In genomic region chr16:38372876-38373275, GRCm38 (mm10) we compare ENCODE assay signal across 30 mouse cellular contexts. TPM values are rescaled to one million over a fixed set of nuclear protein-coding genes. Genes with fewer than 3 reads are reported as not detected.
DNase-seq lines count a peak whose midpoint lies in the region; ATAC-seq and TF ChIP-seq lines count a peak whose summit lies in the region.
"Had no signal": no experiment of that assay in that cellular context is flagged by ENCODE, and none has a peak within 500 bp of the region (broad histone marks: within the 10 kb centered on the region; RNA-seq: fewer than 3 reads in every experiment).

No protein-coding gene starts in this region.

- H3K4me3 ChIP-seq in erythroblast, embryonic 14.5 days (replicated peaks) = peak overlapping the region; percentile 81
- peak overlapping the region; percentile 23; the same call in 1 of the 2 replicates for H3K4me3 ChIP-seq in heart, embryonic 13.5 days
- no peak overlapping the region for H3K4me3 ChIP-seq in CH12.LX (replicated peaks in 1 of 3; ENCODE audit: low read depth in 2 of 3, low read length in 2 of 3, poor library complexity in 1 of 3)
- peak overlapping the region; percentile 78 to 85 for H3K4me3 ChIP-seq in liver, embryonic 14.5 days (ENCODE audit: insufficient read depth in 1 of 2, low read depth in 2 of 2, low read length in 2 of 2)
- H3K4me3 ChIP-seq in hindbrain, postnatal 0 days (ENCODE audit: low read length) = no peak overlapping the region
- H3K4me3 ChIP-seq: hindbrain, embryonic 15.5 days; layer of hippocampus, adult 2 months; midbrain, embryonic 12.5 days; neural tube, embryonic 15.5 days had no signal

- peaks cover 63% of the 10 kb centered on the region for H3K36me3 ChIP-seq in erythroblast, embryonic 14.5 days (ENCODE audit: control insufficient read depth)
- peaks cover 93% of the 10 kb centered on the region for H3K36me3 ChIP-seq in heart, embryonic 13.5 days
- H3K36me3 ChIP-seq in CH12.LX (replicated peaks in 1 of 2; ENCODE audit: control insufficient read depth in 1 of 2, insufficient read depth in 1 of 2, low read length in 1 of 2) = peaks cover 0 to 2% of the 10 kb centered on the region in 2 experiments
- peaks cover 12% of the 10 kb centered on the region for H3K36me3 ChIP-seq in liver, embryonic 14.5 days (replicated peaks; ENCODE audit: control insufficient read depth, insufficient read depth, low read depth)
- H3K36me3 ChIP-seq in hindbrain, postnatal 0 days (ENCODE audit: insufficient read depth, low read length) = no peaks in the 10 kb centered on the region
- H3K36me3 ChIP-seq: hindbrain, embryonic 15.5 days; midbrain, embryonic 12.5 days; neural tube, embryonic 15.5 days had no signal

- no peak overlapping the region for H3K27ac ChIP-seq in heart, embryonic 13.5 days (replicated peaks)
- peak overlapping the region; percentile 31 for H3K27ac ChIP-seq in CH12.LX (ENCODE audit: insufficient read depth, low read depth)
- H3K27ac ChIP-seq in liver, embryonic 14.5 days = peak overlapping the region; percentile 98
- no peak overlapping the region for H3K27ac ChIP-seq in hindbrain, postnatal 0 days
- H3K27ac ChIP-seq: hindbrain, embryonic 15.5 days; layer of hippocampus, adult 2 months; midbrain, embryonic 12.5 days; neural tube, embryonic 15.5 days had no signal

- H3K9me3 ChIP-seq in erythroblast, embryonic 14.5 days (ENCODE audit: control insufficient read depth, low read length) = no peaks in the 10 kb centered on the region
- no peaks in the 10 kb centered on the region for H3K9me3 ChIP-seq in heart, embryonic 13.5 days
- no peaks in the 10 kb centered on the region for H3K9me3 ChIP-seq in CH12.LX (replicated peaks; ENCODE audit: low read length)
- no peaks in the 10 kb centered on the region for H3K9me3 ChIP-seq in liver, embryonic 14.5 days (ENCODE audit: control insufficient read depth, low read length)
- H3K9me3 ChIP-seq in hindbrain, postnatal 0 days (ENCODE audit: low read length) = no peaks in the 10 kb centered on the region
- H3K9me3 ChIP-seq: hindbrain, embryonic 15.5 days; midbrain, embryonic 12.5 days; neural tube, embryonic 15.5 days had no signal

- no peak for TF ChIP-seq RAD21 in CH12.LX (IDR thresholded peaks at IDR 0.05; ENCODE audit: low read depth, low read length)

- no peak for TF ChIP-seq EP300 in CH12.LX (IDR thresholded peaks at IDR 0.05; ENCODE audit: low read length)
- TF ChIP-seq EP300 in liver, embryonic 14.5 days (IDR thresholded peaks at IDR 0.05; ENCODE audit: low read depth) = no peak

- in situ Hi-C loops in CH12.LX (cut with MboI; ENCODE audit: low pct_ligation_motif_present, low pct_unique_long_range_greater_than_20kb, low sequenced_read_pairs) = no loop called here

- no peaks in the 10 kb centered on the region for H3K79me2 ChIP-seq in CH12.LX (replicated peaks; ENCODE audit: control insufficient read depth, extremely low read depth, insufficient read depth, poor library complexity, severe bottlenecking)

- TF ChIP-seq POLR2A in CH12.LX (IDR thresholded peaks at IDR 0.05; ENCODE audit: low read depth, low read length) = no peak

- 63% methylated on average over 4 of the region's 4 CpGs for WGBS in heart, embryonic 13.5 days
- 53% methylated on average over 4 of the region's 4 CpGs for WGBS in liver, embryonic 14.5 days (ENCODE audit: insufficient replicate concordance)
- 78% methylated on average over 4 of the region's 4 CpGs for WGBS in hindbrain, postnatal 0 days

- dilution Hi-C loops in CH12.LX (cut with MboI; ENCODE audit: extremely low pct_ligation_motif_present, extremely low pct_unique_long_range_greater_than_20kb, low sequenced_read_pairs) = no loop called here

- no peak for TF ChIP-seq CTCF in CH12.LX (conservative IDR thresholded peaks at IDR 0.05 in 1 of 2, IDR thresholded peaks at IDR 0.05 in 1 of 2; ENCODE audit: low read depth in 2 of 2, low read length in 2 of 2)
- TF ChIP-seq CTCF in liver, embryonic 14.5 days (IDR thresholded peaks at IDR 0.05; ENCODE audit: low read depth) = 0 out of 2 replicates have a peak, but pooled peaks have one; percentile 7
- no peak for TF ChIP-seq CTCF in hindbrain, postnatal 0 days (IDR thresholded peaks at IDR 0.05; ENCODE audit: low read depth)

- no peak for ATAC-seq in erythroblast, adult 5-6 weeks (replicated peaks; ENCODE audit: low FRiP score, poor library complexity, severe bottlenecking)
- no peak for ATAC-seq in heart, embryonic 13.5 days (ENCODE audit: extremely low read depth, insufficient number of reproducible peaks, low FRiP score, low TSS enrichment)
- ATAC-seq in liver, embryonic 14.5 days (ENCODE audit: insufficient read depth) = no peak
- no peak for ATAC-seq in hindbrain, postnatal 0 days
- ATAC-seq: forebrain, embryonic 16.5 days; intestine, postnatal 0 days had no signal

- no peaks in the 10 kb centered on the region for H3K27me3 ChIP-seq in erythroblast, embryonic 14.5 days (ENCODE audit: control insufficient read depth)
- no peaks in the 10 kb centered on the region for H3K27me3 ChIP-seq in heart, embryonic 13.5 days (replicated peaks)
- H3K27me3 ChIP-seq in CH12.LX (replicated peaks) = peaks cover 2% of the 10 kb centered on the region
- H3K27me3 ChIP-seq in liver, embryonic 14.5 days (ENCODE audit: control insufficient read depth, insufficient read depth, low read length) = no peaks in the 10 kb centered on the region
- H3K27me3 ChIP-seq in hindbrain, postnatal 0 days (ENCODE audit: insufficient read depth, low read length) = no peaks in the 10 kb centered on the region
- H3K27me3 ChIP-seq: hindbrain, embryonic 15.5 days; midbrain, embryonic 12.5 days; neural tube, embryonic 15.5 days had no signal

- no peak for DNase-seq in heart, adult 8-10 months (ENCODE audit: low spot score)
- no peak for DNase-seq in CH12.LX (ENCODE audit: extremely low read depth)
- DNase-seq in liver, embryonic 14.5 days (ENCODE audit: low read depth in 3 of 3, low spot score in 3 of 3) = no peak
- DNase-seq in right cerebral cortex, postnatal 10 days (ENCODE audit: low spot score in 2 of 2) = no peak
- DNase-seq in hindbrain, postnatal 0 days (ENCODE audit: low spot score) = no peak
- DNase-seq: adrenal gland, postnatal 25 days; cerebellum, adult 9-10 months; gastrocnemius, postnatal 36 days; kidney, postnatal 25 days; layer of hippocampus, postnatal 36 days; lung, adult 18-20 months; lung, postnatal 10 days; right cerebral cortex, adult 18-20 months; thymus, adult 2 months; thymus, postnatal 4 days had no signal

- peaks cover 94% of the 10 kb centered on the region for H3K4me1 ChIP-seq in erythroblast, embryonic 14.5 days (ENCODE audit: control insufficient read depth)
- H3K4me1 ChIP-seq in heart, embryonic 13.5 days = peaks cover 91% of the 10 kb centered on the region
- peaks cover 70 to 77% of the 10 kb centered on the region in 2 experiments for H3K4me1 ChIP-seq in CH12.LX (ENCODE audit: control insufficient read depth in 1 of 2, insufficient read depth in 2 of 2)
- H3K4me1 ChIP-seq in liver, embryonic 14.5 days (replicated peaks; ENCODE audit: control insufficient read depth in 2 of 2, insufficient read depth in 2 of 2, low read length in 1 of 2) = peaks cover 59 to 75% of the 10 kb centered on the region in 2 experiments
- no peaks in the 10 kb centered on the region for H3K4me1 ChIP-seq in hindbrain, postnatal 0 days (ENCODE audit: insufficient read depth, low read length)

- H3K9ac ChIP-seq in heart, embryonic 13.5 days = no peak overlapping the region; the same call in 1 of the 2 replicates
- no peak overlapping the region for H3K9ac ChIP-seq in CH12.LX (ENCODE audit: insufficient read depth, low read depth)
- peak overlapping the region; percentile 97 for H3K9ac ChIP-seq in liver, embryonic 14.5 days (replicated peaks)
- H3K9ac ChIP-seq in hindbrain, postnatal 0 days (replicated peaks; ENCODE audit: low read length) = no peak overlapping the region
- H3K9ac ChIP-seq: hindbrain, embryonic 15.5 days; midbrain, embryonic 12.5 days; neural tube, embryonic 15.5 days had no signal

- H3K4me2 ChIP-seq in heart, embryonic 13.5 days = peak overlapping the region; percentile 59
- H3K4me2 ChIP-seq in CH12.LX (ENCODE audit: insufficient read depth, low read depth, poor library complexity, severe bottlenecking) = peak overlapping the region; percentile 18; the same call in 1 of the 2 replicates
- peak overlapping the region; percentile 87 for H3K4me2 ChIP-seq in liver, embryonic 14.5 days (ENCODE audit: low read depth)
- no peak overlapping the region for H3K4me2 ChIP-seq in hindbrain, postnatal 0 days (ENCODE audit: low read depth, low read length)
- H3K4me2 ChIP-seq: hindbrain, embryonic 15.5 days; midbrain, embryonic 12.5 days; neural tube, embryonic 15.5 days had no signal

RNA-seq across cellular contexts. Expression of gene Popdc2, which starts 10.9 kb away (rescaled TPM):
- polyA plus RNA-seq in erythroblast, embryonic 14.5 days (2012) = 8.1 TPM in 2 replicates
- 24.9 and 26.5 TPM in 2 replicates for total RNA-seq in erythroblast, adult 5-6 weeks (2015; ENCODE audit: low replicate concordance)
- total RNA-seq in erythroblast, adult 5-6 weeks (2017; ENCODE audit: low replicate concordance) = 6.2 and 14.2 TPM in 2 replicates
- polyA plus RNA-seq in heart, embryonic 13.5 days (2015; fragmentation: Nextera tagmentation; extraction: Ambion mirVana) = 298 and 317 TPM in 2 replicates
- 100 to 1,000 TPM; 451 to 631 (median 553) TPM for total RNA-seq in heart, adult 8-10 months (2022)
- 1.0 and 3.6 TPM in 2 replicates for total RNA-seq in CH12.LX (2012; rRNA removed)
- 0.17 and 0.30 TPM in 2 replicates for total RNA-seq in CH12.LX (2014; rRNA removed)
- 0.35 and 1.1 TPM in 2 replicates for polyA plus RNA-seq in CH12.LX (2012; ENCODE audit: insufficient read length, low read depth)
- polyA plus RNA-seq in liver, embryonic 14.5 days (2012; rRNA removed) = 23.2 and 28.6 TPM in 2 replicates
- polyA plus RNA-seq in liver, embryonic 14.5 days (2014; fragmentation: Nextera tagmentation; extraction: Ambion mirVana) = 23.4 and 24.5 TPM in 2 replicates
- 0.10 and 0.40 TPM in 2 replicates for total RNA-seq in hindbrain, postnatal 0 days (2014; rRNA removed)
- polyA plus RNA-seq in hindbrain, postnatal 0 days (2015; fragmentation: Nextera tagmentation; extraction: Ambion mirVana) = 0.83 and 1.0 TPM in 2 replicates

RNA-seq across cellular contexts. Expression of gene Gm21987, which starts 26.0 kb away (rescaled TPM):
- 142 and 244 TPM in 2 replicates for polyA plus RNA-seq in erythroblast, embryonic 14.5 days (2012)
- total RNA-seq in erythroblast, adult 5-6 weeks (2015; ENCODE audit: low replicate concordance) = not detected in 2 replicates
- total RNA-seq in erythroblast, adult 5-6 weeks (2017; ENCODE audit: low replicate concordance) = not detected in 2 replicates
- polyA plus RNA-seq in heart, embryonic 13.5 days (2015; fragmentation: Nextera tagmentation; extraction: Ambion mirVana) = 5.1 and 5.7 TPM in 2 replicates
- total RNA-seq in heart, adult 8-10 months (2022) = not detected
- total RNA-seq in CH12.LX (2012; rRNA removed) = 0.42 TPM in 1 of 2 replicates, not detected in the other
- total RNA-seq in CH12.LX (2014; rRNA removed) = not detected in 2 replicates
- 0.87 TPM in 1 of 2 replicates, not detected in the other for polyA plus RNA-seq in CH12.LX (2012; ENCODE audit: insufficient read length, low read depth)
- not detected in 2 replicates for polyA plus RNA-seq in liver, embryonic 14.5 days (2012; rRNA removed)
- polyA plus RNA-seq in liver, embryonic 14.5 days (2014; fragmentation: Nextera tagmentation; extraction: Ambion mirVana) = not detected in 2 replicates
- not detected in 2 replicates for total RNA-seq in hindbrain, postnatal 0 days (2014; rRNA removed)
- not detected in 2 replicates for polyA plus RNA-seq in hindbrain, postnatal 0 days (2015; fragmentation: Nextera tagmentation; extraction: Ambion mirVana)
- total RNA-seq: adrenal gland, postnatal 25 days; gastrocnemius, postnatal 36 days; hematopoietic stem cell, adult 5-6 weeks; layer of hippocampus, adult 2 months; layer of hippocampus, postnatal 36 days; left cerebral cortex, postnatal 10 days had no signal
- polyA plus RNA-seq: embryonic facial prominence, embryonic 14.5 days; forebrain, embryonic 16.5 days; hindbrain, embryonic 15.5 days; kidney, embryonic 14.5 days; limb, embryonic 11.5 days; midbrain, embryonic 12.5 days; neural tube, embryonic 15.5 days; small intestine, adult 2 months; thymus, adult 2 months had no signal

RNA-seq across cellular contexts. Expression of gene Cox17, which starts 26.1 kb away (rescaled TPM):
- 56.0 and 110 TPM in 2 replicates for polyA plus RNA-seq in erythroblast, embryonic 14.5 days (2012)
- 53.5 and 84.5 TPM in 2 replicates for total RNA-seq in erythroblast, adult 5-6 weeks (2015; ENCODE audit: low replicate concordance)
- 93.1 and 317 TPM in 2 replicates for total RNA-seq in erythroblast, adult 5-6 weeks (2017; ENCODE audit: low replicate concordance)
- polyA plus RNA-seq in heart, embryonic 13.5 days (2015; fragmentation: Nextera tagmentation; extraction: Ambion mirVana) = 237 and 277 TPM in 2 replicates
- total RNA-seq in heart, adult 8-10 months (2022) = 100 to 1,000 TPM; 269 to 387 (median 331) TPM
- total RNA-seq in CH12.LX (2012; rRNA removed) (643 and 706 TPM in 2 replicates), CH12.LX (2014; rRNA removed) (410 and 438 TPM in 2 replicates)
- polyA plus RNA-seq in CH12.LX (2012; ENCODE audit: insufficient read length, low read depth) = 533 and 622 TPM in 2 replicates
- 124 and 227 TPM in 2 replicates for polyA plus RNA-seq in liver, embryonic 14.5 days (2012; rRNA removed)
- 351 and 369 TPM in 2 replicates for polyA plus RNA-seq in liver, embryonic 14.5 days (2014; fragmentation: Nextera tagmentation; extraction: Ambion mirVana)
- 12.2 and 24.5 TPM in 2 replicates for total RNA-seq in hindbrain, postnatal 0 days (2014; rRNA removed)
- 78.5 and 90.1 TPM in 2 replicates for polyA plus RNA-seq in hindbrain, postnatal 0 days (2015; fragmentation: Nextera tagmentation; extraction: Ambion mirVana)

RNA-seq across cellular contexts. Expression of gene Maats1, which starts 30.9 kb away (rescaled TPM):
- not detected in 2 replicates for polyA plus RNA-seq in erythroblast, embryonic 14.5 days (2012)
- total RNA-seq in erythroblast, adult 5-6 weeks (2015; ENCODE audit: low replicate concordance) = 0.42 TPM in 1 of 2 replicates, not detected in the other
- total RNA-seq in erythroblast, adult 5-6 weeks (2017; ENCODE audit: low replicate concordance) = not detected in 2 replicates
- polyA plus RNA-seq in heart, embryonic 13.5 days (2015; fragmentation: Nextera tagmentation; extraction: Ambion mirVana) = 0.16 TPM in 1 of 2 replicates, not detected in the other
- not detected for total RNA-seq in heart, adult 8-10 months (2022)
- total RNA-seq in CH12.LX (2012; rRNA removed) = 3.9 TPM in 2 replicates
- 1.7 and 1.9 TPM in 2 replicates for total RNA-seq in CH12.LX (2014; rRNA removed)
- 2.0 and 2.9 TPM in 2 replicates for polyA plus RNA-seq in CH12.LX (2012; ENCODE audit: insufficient read length, low read depth)
- 0.01 TPM in 1 of 2 replicates, not detected in the other for polyA plus RNA-seq in liver, embryonic 14.5 days (2012; rRNA removed)
- polyA plus RNA-seq in liver, embryonic 14.5 days (2014; fragmentation: Nextera tagmentation; extraction: Ambion mirVana) = not detected in 2 replicates
- total RNA-seq in hindbrain, postnatal 0 days (2014; rRNA removed) = 1.4 TPM in 2 replicates
- 0.86 and 1.4 TPM in 2 replicates for polyA plus RNA-seq in hindbrain, postnatal 0 days (2015; fragmentation: Nextera tagmentation; extraction: Ambion mirVana)
- total RNA-seq: gastrocnemius, postnatal 36 days; hematopoietic stem cell, adult 5-6 weeks had no signal
- polyA plus RNA-seq: kidney, embryonic 14.5 days had no signal

Comparison
In these comparisons a context has a peak if more than half of its experiments do, and no peak if none do; other contexts are left out.
1. H3K4me3 ChIP-seq: peak in erythroblast, embryonic 14.5 days (single experiment), heart, embryonic 13.5 days (single experiment) and liver, embryonic 14.5 days (2 of 2); none in CH12.LX (0 of 3) and hindbrain, postnatal 0 days (single experiment).
2. H3K27ac ChIP-seq: peak in CH12.LX (single experiment) and liver, embryonic 14.5 days (single experiment); none in heart, embryonic 13.5 days (single experiment) and hindbrain, postnatal 0 days (single experiment).
3. RNA of gene Popdc2, which starts 10.9 kb away (polyA plus RNA-seq): 298 to 317 TPM in heart, embryonic 13.5 days; 23.2 to 28.6 TPM in liver, embryonic 14.5 days, 8.1 TPM in erythroblast, embryonic 14.5 days, 0.35 to 1.1 TPM in CH12.LX and 0.83 to 1.0 TPM in hindbrain, postnatal 0 days; every median in the first group is over 10 times any median in the second.
4. RNA of gene Gm21987, which starts 26.0 kb away (polyA plus RNA-seq): 142 to 244 TPM in erythroblast, embryonic 14.5 days; 5.1 to 5.7 TPM in heart, embryonic 13.5 days, 0.87 TPM in CH12.LX, not detected in liver, embryonic 14.5 days and not detected in hindbrain, postnatal 0 days; every median in the first group is over 10 times any median in the second.